8 mouse cellular contexts compared by ENCODE assay signal in genomic region chr5:147645001-147645645, GRCm38 (mm10).
DNase-seq lines count a peak whose midpoint lies in the region; ATAC-seq and TF ChIP-seq lines count a peak whose summit lies in the region.

No protein-coding gene starts in this region.

- no peaks in the 10 kb centered on the region for H3K9me3 ChIP-seq in hindbrain, embryonic 14.5 days (ENCODE audit: control insufficient read depth, low read length)
- H3K9me3 ChIP-seq in hindbrain, embryonic 11.5 days (ENCODE audit: control insufficient read depth, low read length), result no peaks in the 10 kb centered on the region
- no peaks in the 10 kb centered on the region for H3K9me3 ChIP-seq in kidney, embryonic 14.5 days (ENCODE audit: control insufficient read depth, low read length)
- H3K9me3 ChIP-seq in limb, embryonic 13.5 days, result no peaks in the 10 kb centered on the region; the same call in 1 of the 2 replicates

- H3K9ac ChIP-seq in hindbrain, embryonic 14.5 days, result no peak overlapping the region
- no peak overlapping the region for H3K9ac ChIP-seq in hindbrain, embryonic 11.5 days (ENCODE audit: low read depth, low read length)
- no peak overlapping the region for H3K9ac ChIP-seq in kidney, embryonic 14.5 days (ENCODE audit: low read depth, low read length)
- no peak overlapping the region for H3K9ac ChIP-seq in limb, embryonic 13.5 days

- H3K4me1 ChIP-seq in hindbrain, embryonic 14.5 days (replicated peaks; ENCODE audit: control insufficient read depth, insufficient read depth, low read length), result no peaks in the 10 kb centered on the region
- H3K4me1 ChIP-seq in hindbrain, embryonic 11.5 days (replicated peaks; ENCODE audit: control insufficient read depth, insufficient read depth, low read length), result no peaks in the 10 kb centered on the region
- peaks cover 14% of the 10 kb centered on the region for H3K4me1 ChIP-seq in kidney, embryonic 14.5 days (ENCODE audit: control insufficient read depth, insufficient read depth, low read length)
- peaks cover 23% of the 10 kb centered on the region for H3K4me1 ChIP-seq in limb, embryonic 13.5 days

- TF ChIP-seq POLR2A in brain, embryonic 14.5 days (IDR thresholded peaks at IDR 0.05; ENCODE audit: borderline replicate concordance, extremely low read depth, insufficient read depth, insufficient read length, poor library complexity, severe bottlenecking), result no peak

- H3K27ac ChIP-seq in hindbrain, embryonic 14.5 days, result peak overlapping the region; percentile 57; the same call in 1 of the 2 replicates
- no peak overlapping the region for H3K27ac ChIP-seq in hindbrain, embryonic 11.5 days (ENCODE audit: low read depth, low read length)
- peak overlapping the region; percentile 55; the same call in 1 of the 2 replicates for H3K27ac ChIP-seq in kidney, embryonic 14.5 days (ENCODE audit: low read depth, low read length)
- H3K27ac ChIP-seq in limb, embryonic 13.5 days, result peak overlapping the region; percentile 55; the same call in 1 of the 2 replicates

- WGBS in hindbrain, embryonic 14.5 days, result 53% methylated on average over 12 of the region's 12 CpGs
- 79% methylated on average over 12 of the region's 12 CpGs for WGBS in hindbrain, embryonic 11.5 days
- WGBS in kidney, embryonic 14.5 days, result 53% methylated on average over 12 of the region's 12 CpGs
- 43% methylated on average over 12 of the region's 12 CpGs for WGBS in limb, embryonic 13.5 days

- no peaks in the 10 kb centered on the region for H3K27me3 ChIP-seq in hindbrain, embryonic 14.5 days (ENCODE audit: control insufficient read depth, insufficient read depth, low read length)
- no peaks in the 10 kb centered on the region for H3K27me3 ChIP-seq in hindbrain, embryonic 11.5 days (ENCODE audit: control insufficient read depth, insufficient read depth, low read length)
- no peaks in the 10 kb centered on the region for H3K27me3 ChIP-seq in kidney, embryonic 14.5 days (ENCODE audit: control insufficient read depth, insufficient read depth, low read length)
- no peaks in the 10 kb centered on the region for H3K27me3 ChIP-seq in limb, embryonic 13.5 days

- peak; percentile 75 for DNase-seq in hindbrain, embryonic 14.5 days (ENCODE audit: low spot score)
- DNase-seq in hindbrain, embryonic 11.5 days (ENCODE audit: low spot score), result no peak
- DNase-seq in brain, embryonic 14.5 days (ENCODE audit: low read depth), result peak; percentile 86
- DNase-seq in gastrocnemius, postnatal 4 days (ENCODE audit: low spot score in 2 of 2), result peak; percentile 50 to 85
- peak; percentile 83 for DNase-seq in right cerebral cortex, postnatal 4 days
- no peak for DNase-seq in spleen, postnatal 4 days (ENCODE audit: low spot score in 2 of 2)

- H3K4me2 ChIP-seq in hindbrain, embryonic 14.5 days (replicated peaks), result no peak overlapping the region
- H3K4me2 ChIP-seq in hindbrain, embryonic 11.5 days (replicated peaks; ENCODE audit: low read depth, low read length), result no peak overlapping the region
- no peak overlapping the region for H3K4me2 ChIP-seq in kidney, embryonic 14.5 days (replicated peaks; ENCODE audit: low read depth, low read length)
- H3K4me2 ChIP-seq in limb, embryonic 13.5 days (replicated peaks), result no peak overlapping the region

- H3K4me3 ChIP-seq in hindbrain, embryonic 14.5 days (replicated peaks; ENCODE audit: low read length), result no peak overlapping the region
- H3K4me3 ChIP-seq in hindbrain, embryonic 11.5 days (ENCODE audit: low read depth, low read length), result no peak overlapping the region
- H3K4me3 ChIP-seq in kidney, embryonic 14.5 days (ENCODE audit: low read length), result no peak overlapping the region
- H3K4me3 ChIP-seq in limb, embryonic 13.5 days, result no peak overlapping the region

- ATAC-seq in hindbrain, embryonic 14.5 days (ENCODE audit: low FRiP score), result peak; percentile 34; the same call in 1 of the 2 replicates
- no peak for ATAC-seq in hindbrain, embryonic 11.5 days (ENCODE audit: low FRiP score)
- peak; percentile 78; the same call in 1 of the 2 replicates for ATAC-seq in kidney, embryonic 14.5 days (ENCODE audit: low FRiP score, low TSS enrichment)
- peak; percentile 89 for ATAC-seq in limb, embryonic 13.5 days (ENCODE audit: low FRiP score, low read depth)

- no peak for TF ChIP-seq CTCF in brain, embryonic 14.5 days (IDR thresholded peaks at IDR 0.05; ENCODE audit: borderline replicate concordance, extremely low read depth, insufficient read depth, insufficient read length)

- no peaks in the 10 kb centered on the region for H3K36me3 ChIP-seq in hindbrain, embryonic 14.5 days (replicated peaks; ENCODE audit: control insufficient read depth, insufficient read depth)
- H3K36me3 ChIP-seq in hindbrain, embryonic 11.5 days (ENCODE audit: control insufficient read depth, insufficient read depth, low read length), result no peaks in the 10 kb centered on the region
- H3K36me3 ChIP-seq in kidney, embryonic 14.5 days (ENCODE audit: control insufficient read depth, insufficient read depth, low read length), result no peaks in the 10 kb centered on the region
- H3K36me3 ChIP-seq in limb, embryonic 13.5 days, result no peaks in the 10 kb centered on the region

Comparison
In these comparisons a context has a peak if more than half of its experiments do, and no peak if none do; other contexts are left out.
1. DNase-seq: peak in hindbrain, embryonic 14.5 days (single experiment), brain, embryonic 14.5 days (single experiment), gastrocnemius, postnatal 4 days (2 of 2) and right cerebral cortex, postnatal 4 days (single experiment); none in hindbrain, embryonic 11.5 days (single experiment) and spleen, postnatal 4 days (0 of 2).